Mouse (Mus musculus): ENCODE data around the gene Samd13. TPM values are rescaled to one million over a fixed set of nuclear protein-coding genes. Genes with fewer than 3 reads are reported as not detected.

Gene Samd13
- polyA plus RNA-seq, 1 experiment from 2014 or later: 1.3 TPM

DNA sequence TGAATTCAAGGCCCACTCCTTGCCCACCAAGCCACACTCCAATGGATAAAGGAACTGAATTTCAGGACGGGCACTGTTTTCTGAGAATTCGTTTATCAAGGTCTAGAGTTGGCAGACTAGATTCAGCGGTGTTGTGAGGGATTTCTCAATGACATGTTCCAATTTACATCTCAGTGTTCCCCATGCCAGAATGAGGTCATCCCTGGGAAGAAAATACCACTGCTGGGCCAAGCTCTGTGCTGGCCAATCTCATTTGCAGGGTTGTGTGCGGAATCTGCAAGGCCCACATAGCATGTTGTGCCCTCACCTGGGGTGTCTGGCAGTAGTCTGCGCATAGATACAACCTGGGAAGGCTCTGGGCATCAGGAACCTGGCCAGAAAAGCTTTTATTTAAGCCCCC is 26.1 kb downstream of the Samd13 start:
- WGBS: 91% methylated on average over 5 of the region's 5 CpGs

GRCm38 (mm10) chr3:146658061-146658639 is 27.2 kb downstream of the Samd13 start:
- 84% methylated on average over 1 of the region's 1 CpGs for WGBS
- ATAC-seq (ENCODE audit: insufficient number of reproducible peaks, low FRiP score, low TSS enrichment, low read depth) (no peak), DNase-seq (ENCODE audit: low spot score) (no peak)

More for the DNA sequence above, 26.1 kb downstream of the Samd13 start:
- no peaks in the 10 kb centered on the region for H3K4me1 ChIP-seq (ENCODE audit: control insufficient read depth, insufficient read depth, low read length)
- H3K27me3 ChIP-seq (ENCODE audit: control insufficient read depth, insufficient read depth, low read length): no peaks in the 10 kb centered on the region
- ATAC-seq (ENCODE audit: insufficient number of reproducible peaks, low FRiP score, low TSS enrichment, low read depth): no peak
- no peak overlapping the region for H3K9ac ChIP-seq (ENCODE audit: low read length)
- H3K27ac ChIP-seq (replicated peaks; ENCODE audit: low read depth, low read length): no peak overlapping the region
- no peaks in the 10 kb centered on the region for H3K9me3 ChIP-seq (ENCODE audit: control insufficient read depth, low read length)
- DNase-seq (ENCODE audit: low spot score): no peak
- no peaks in the 10 kb centered on the region for H3K36me3 ChIP-seq (ENCODE audit: control insufficient read depth, insufficient read depth, low read length)
- H3K4me2 ChIP-seq (ENCODE audit: low read depth, severe bottlenecking): no peak overlapping the region
- H3K4me3 ChIP-seq (ENCODE audit: low read depth, low read length): no peak overlapping the region

DNA sequence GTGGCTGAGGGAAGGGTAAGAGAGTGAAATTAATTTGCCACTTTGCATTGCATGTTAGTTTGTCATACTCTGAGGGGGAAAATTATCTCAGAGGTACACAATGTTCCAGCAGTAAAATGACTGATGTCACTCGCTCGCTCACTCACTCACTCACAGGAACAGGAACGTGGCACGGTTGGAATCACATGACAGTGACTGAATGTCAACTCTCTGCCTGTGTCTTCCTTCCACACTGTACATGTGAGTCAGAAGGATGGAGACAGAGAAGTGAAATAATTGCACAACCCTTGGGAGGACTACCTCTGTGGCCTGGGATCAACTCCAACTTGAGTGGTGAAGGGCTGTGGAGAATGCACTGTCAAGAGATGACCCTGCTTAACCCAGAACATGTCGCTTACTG is 28.0 kb downstream of the Samd13 start:
- Histone ChIP-seq H3K36me3 (ENCODE audit: control insufficient read depth, insufficient read depth, low read length) (no peaks in the 10 kb centered on the region), H3K4me3 (ENCODE audit: low read depth, low read length) (no peak overlapping the region), H3K27me3 (ENCODE audit: control insufficient read depth, insufficient read depth, low read length) (no peaks in the 10 kb centered on the region), H3K4me2 (ENCODE audit: low read depth, severe bottlenecking) (no peak overlapping the region), H3K27ac (replicated peaks; ENCODE audit: low read depth, low read length) (no peak overlapping the region), H3K4me1 (ENCODE audit: control insufficient read depth, insufficient read depth, low read length) (no peaks in the 10 kb centered on the region), H3K9ac (ENCODE audit: low read length) (no peak overlapping the region), H3K9me3 (ENCODE audit: control insufficient read depth, low read length) (no peaks in the 10 kb centered on the region)
- DNase-seq (ENCODE audit: low spot score): no peak
- WGBS: 94% methylated on average over 5 of the region's 5 CpGs
- ATAC-seq (ENCODE audit: insufficient number of reproducible peaks, low FRiP score, low TSS enrichment, low read depth): no peak

More at GRCm38 (mm10) chr3:146658061-146658639, 27.2 kb downstream of the Samd13 start:
- no peaks in the 10 kb centered on the region for H3K36me3 ChIP-seq (ENCODE audit: control insufficient read depth, insufficient read depth, low read length)
- H3K27me3 ChIP-seq (ENCODE audit: control insufficient read depth, insufficient read depth, low read length): no peaks in the 10 kb centered on the region
- no peak overlapping the region for H3K4me3 ChIP-seq (ENCODE audit: low read depth, low read length)
- H3K9ac ChIP-seq (ENCODE audit: low read length): no peak overlapping the region
- H3K27ac ChIP-seq (replicated peaks; ENCODE audit: low read depth, low read length): no peak overlapping the region
- H3K4me1 ChIP-seq (ENCODE audit: control insufficient read depth, insufficient read depth, low read length): no peaks in the 10 kb centered on the region
- H3K9me3 ChIP-seq (ENCODE audit: control insufficient read depth, low read length): no peaks in the 10 kb centered on the region
- no peak overlapping the region for H3K4me2 ChIP-seq (ENCODE audit: low read depth, severe bottlenecking)

DNA sequence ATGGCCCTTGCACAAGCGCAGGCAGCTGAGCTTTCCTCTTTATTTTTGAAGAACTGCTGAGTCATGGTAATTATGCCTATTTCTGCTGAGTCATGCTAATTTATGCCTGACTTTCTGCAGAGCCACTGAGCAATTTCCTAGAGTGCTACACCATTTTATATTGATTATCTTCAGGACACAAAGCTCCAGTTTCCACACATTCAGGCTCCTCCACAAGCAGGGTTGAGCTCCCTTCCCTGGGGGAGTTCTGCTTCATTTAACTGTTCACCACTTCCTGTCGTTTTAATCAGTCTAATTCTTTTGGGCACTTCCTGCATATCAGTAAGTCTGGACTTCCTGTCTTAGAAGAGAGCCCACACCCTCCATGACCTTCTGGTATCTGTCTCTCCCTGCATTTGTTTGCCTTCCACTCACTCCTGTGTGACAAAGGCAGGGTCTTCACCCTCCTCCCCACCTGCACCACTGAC is 30.2 kb downstream of the Samd13 start:
- no peaks in the 10 kb centered on the region for H3K36me3 ChIP-seq (ENCODE audit: control insufficient read depth, insufficient read depth, low read length)
- no peak for DNase-seq (ENCODE audit: low spot score)
- H3K4me3 ChIP-seq (ENCODE audit: low read depth, low read length): no peak overlapping the region
- WGBS: 63% methylated on average over 2 of the region's 2 CpGs
- H3K9ac ChIP-seq (ENCODE audit: low read length): no peak overlapping the region
- H3K27ac ChIP-seq (replicated peaks; ENCODE audit: low read depth, low read length): no peak overlapping the region
- no peak overlapping the region for H3K4me2 ChIP-seq (ENCODE audit: low read depth, severe bottlenecking)
- H3K4me1 ChIP-seq (ENCODE audit: control insufficient read depth, insufficient read depth, low read length): no peaks in the 10 kb centered on the region
- H3K9me3 ChIP-seq (ENCODE audit: control insufficient read depth, low read length): no peaks in the 10 kb centered on the region
- H3K27me3 ChIP-seq (ENCODE audit: control insufficient read depth, insufficient read depth, low read length): no peaks in the 10 kb centered on the region
- ATAC-seq (ENCODE audit: insufficient number of reproducible peaks, low FRiP score, low TSS enrichment, low read depth): no peak

DNA sequence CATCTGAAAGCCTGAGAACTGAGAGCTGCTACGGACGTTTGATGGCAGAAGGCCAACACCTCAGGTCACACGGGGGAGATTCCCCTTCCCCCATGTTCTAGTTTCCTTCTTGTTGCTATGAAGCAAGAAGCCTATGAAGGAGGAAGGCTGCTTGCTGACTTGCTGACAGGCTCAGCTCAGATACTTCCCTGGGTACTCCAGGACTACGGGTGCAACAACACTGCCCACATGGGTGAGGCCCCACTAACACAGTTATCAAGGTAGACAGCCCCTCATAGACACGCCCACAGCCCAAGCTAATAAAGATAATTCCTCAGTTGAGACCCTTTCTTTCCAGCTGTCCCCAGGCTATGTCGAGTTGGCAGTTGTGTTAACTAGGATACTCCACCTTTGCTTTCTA is 31.7 kb downstream of the Samd13 start:
- no peak for ATAC-seq (ENCODE audit: insufficient number of reproducible peaks, low FRiP score, low TSS enrichment, low read depth)
- Histone ChIP-seq H3K4me3 (ENCODE audit: low read depth, low read length) (no peak overlapping the region), H3K4me1 (ENCODE audit: control insufficient read depth, insufficient read depth, low read length) (no peaks in the 10 kb centered on the region), H3K36me3 (ENCODE audit: control insufficient read depth, insufficient read depth, low read length) (no peaks in the 10 kb centered on the region), H3K27me3 (ENCODE audit: control insufficient read depth, insufficient read depth, low read length) (no peaks in the 10 kb centered on the region), H3K27ac (replicated peaks; ENCODE audit: low read depth, low read length) (no peak overlapping the region), H3K9me3 (ENCODE audit: control insufficient read depth, low read length) (no peaks in the 10 kb centered on the region), H3K4me2 (ENCODE audit: low read depth, severe bottlenecking) (no peak overlapping the region), H3K9ac (ENCODE audit: low read length) (no peak overlapping the region)
- DNase-seq (ENCODE audit: low spot score): no peak
- WGBS: 74% methylated on average over 6 of the region's 6 CpGs

GRCm38 (mm10) chr3:146652431-146652830 is 33.0 kb downstream of the Samd13 start:
- H3K27ac ChIP-seq (replicated peaks; ENCODE audit: low read depth, low read length): no peak overlapping the region
- 88% methylated on average over 5 of the region's 5 CpGs for WGBS
- no peaks in the 10 kb centered on the region for H3K36me3 ChIP-seq (ENCODE audit: control insufficient read depth, insufficient read depth, low read length)
- no peak overlapping the region for H3K4me3 ChIP-seq (ENCODE audit: low read depth, low read length)
- no peak overlapping the region for H3K9ac ChIP-seq (ENCODE audit: low read length)
- H3K9me3 ChIP-seq (ENCODE audit: control insufficient read depth, low read length): no peaks in the 10 kb centered on the region
- H3K27me3 ChIP-seq (ENCODE audit: control insufficient read depth, insufficient read depth, low read length): no peaks in the 10 kb centered on the region
- no peak overlapping the region for H3K4me2 ChIP-seq (ENCODE audit: low read depth, severe bottlenecking)
- ATAC-seq (ENCODE audit: insufficient number of reproducible peaks, low FRiP score, low TSS enrichment, low read depth): no peak
- no peak for DNase-seq (ENCODE audit: low spot score)
- H3K4me1 ChIP-seq (ENCODE audit: control insufficient read depth, insufficient read depth, low read length): no peaks in the 10 kb centered on the region

DNA sequence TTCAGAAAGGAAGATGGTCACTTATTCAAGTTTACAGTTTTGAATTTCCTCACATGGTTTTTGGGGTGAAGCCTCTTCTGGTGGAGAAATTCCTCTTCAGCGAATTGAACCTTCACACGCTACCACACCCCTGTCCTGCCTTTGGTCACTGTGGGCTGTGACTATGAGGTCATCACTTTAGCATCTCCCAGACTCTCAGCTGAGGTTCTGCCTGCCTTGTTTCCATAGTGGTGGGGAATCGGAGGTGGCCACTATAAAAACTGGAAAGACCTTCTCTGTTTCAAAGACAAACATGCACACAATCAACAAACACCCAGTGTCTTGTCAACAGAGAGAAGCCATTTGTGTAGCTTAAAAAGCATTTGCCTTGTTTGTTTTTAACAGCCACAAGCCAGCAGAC is 34.2 kb downstream of the Samd13 start, which contains the start of gene 4930503B20Rik:
TSS of gene 4930503B20Rik (minus strand) at position 101 of the 400 bp plus-strand sequence.
- no peaks in the 10 kb centered on the region for H3K27me3 ChIP-seq (ENCODE audit: control insufficient read depth, insufficient read depth, low read length)
- no peak within 1 kb of the TSS for H3K27ac ChIP-seq (replicated peaks; ENCODE audit: low read depth, low read length)
- no peak within 1 kb of the TSS for H3K4me2 ChIP-seq (ENCODE audit: low read depth, severe bottlenecking)
- H3K4me1 ChIP-seq (ENCODE audit: control insufficient read depth, insufficient read depth, low read length): no peaks in the 10 kb centered on the region
- no peak within 1 kb of the TSS for H3K9ac ChIP-seq (ENCODE audit: low read length)
- H3K4me3 ChIP-seq (ENCODE audit: low read depth, low read length): no peak within 1 kb of the TSS
- 84% methylated on average over 3 of the region's 3 CpGs for WGBS
- DNase-seq (ENCODE audit: low spot score): no peak
- ATAC-seq (ENCODE audit: insufficient number of reproducible peaks, low FRiP score, low TSS enrichment, low read depth): no peak
- H3K9me3 ChIP-seq (ENCODE audit: control insufficient read depth, low read length): no peaks in the 10 kb centered on the region
- no peaks in the 10 kb centered on the region for H3K36me3 ChIP-seq (ENCODE audit: control insufficient read depth, insufficient read depth, low read length)

DNA sequence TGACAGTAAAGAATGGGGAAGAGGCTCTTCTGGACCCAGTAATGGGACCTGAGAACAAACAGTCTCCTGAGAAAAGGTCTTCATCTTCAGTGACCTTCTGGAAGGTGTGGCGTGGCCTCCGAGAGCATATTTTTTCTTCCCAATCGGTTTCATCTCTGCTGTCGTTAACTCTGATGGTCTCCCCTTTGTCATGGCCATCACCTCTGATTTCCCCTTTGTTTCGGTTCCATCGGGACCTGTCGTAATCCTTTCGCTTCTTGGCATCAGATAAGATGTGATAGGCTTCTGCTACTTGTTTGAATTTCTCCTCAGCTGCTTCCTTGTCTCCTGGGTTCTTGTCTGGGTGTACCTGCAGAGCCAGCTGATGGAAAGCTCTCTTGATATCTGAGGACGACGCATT is 34.7 kb downstream of the Samd13 start:
- Histone ChIP-seq H3K27me3 (ENCODE audit: control insufficient read depth, insufficient read depth, low read length) (no peaks in the 10 kb centered on the region), H3K4me2 (ENCODE audit: low read depth, severe bottlenecking) (no peak overlapping the region), H3K9ac (ENCODE audit: low read length) (no peak overlapping the region), H3K4me3 (ENCODE audit: low read depth, low read length) (no peak overlapping the region), H3K27ac (replicated peaks; ENCODE audit: low read depth, low read length) (no peak overlapping the region), H3K4me1 (ENCODE audit: control insufficient read depth, insufficient read depth, low read length) (no peaks in the 10 kb centered on the region), H3K36me3 (ENCODE audit: control insufficient read depth, insufficient read depth, low read length) (no peaks in the 10 kb centered on the region), H3K9me3 (ENCODE audit: control insufficient read depth, low read length) (no peaks in the 10 kb centered on the region)
- 93% methylated on average over 10 of the region's 10 CpGs for WGBS
- DNase-seq (ENCODE audit: low spot score): no peak
- ATAC-seq (ENCODE audit: insufficient number of reproducible peaks, low FRiP score, low TSS enrichment, low read depth): no peak

Measured in limb, embryonic 11.5 days (tissue).